Mouse (Mus musculus): ENCODE measurements around the gene Tns1. TPM values are rescaled to one million over a fixed set of nuclear protein-coding genes. Genes with fewer than 3 reads are reported as not detected.
"Not testable (repeated sequence)": the region's sequence is repeated elsewhere in the genome, so short reads cannot be mapped to it uniquely, and the experiment has no call there.

Tns1 gene
- polyA plus RNA-seq, 1 experiment, result 25.8 TPM

DNA sequence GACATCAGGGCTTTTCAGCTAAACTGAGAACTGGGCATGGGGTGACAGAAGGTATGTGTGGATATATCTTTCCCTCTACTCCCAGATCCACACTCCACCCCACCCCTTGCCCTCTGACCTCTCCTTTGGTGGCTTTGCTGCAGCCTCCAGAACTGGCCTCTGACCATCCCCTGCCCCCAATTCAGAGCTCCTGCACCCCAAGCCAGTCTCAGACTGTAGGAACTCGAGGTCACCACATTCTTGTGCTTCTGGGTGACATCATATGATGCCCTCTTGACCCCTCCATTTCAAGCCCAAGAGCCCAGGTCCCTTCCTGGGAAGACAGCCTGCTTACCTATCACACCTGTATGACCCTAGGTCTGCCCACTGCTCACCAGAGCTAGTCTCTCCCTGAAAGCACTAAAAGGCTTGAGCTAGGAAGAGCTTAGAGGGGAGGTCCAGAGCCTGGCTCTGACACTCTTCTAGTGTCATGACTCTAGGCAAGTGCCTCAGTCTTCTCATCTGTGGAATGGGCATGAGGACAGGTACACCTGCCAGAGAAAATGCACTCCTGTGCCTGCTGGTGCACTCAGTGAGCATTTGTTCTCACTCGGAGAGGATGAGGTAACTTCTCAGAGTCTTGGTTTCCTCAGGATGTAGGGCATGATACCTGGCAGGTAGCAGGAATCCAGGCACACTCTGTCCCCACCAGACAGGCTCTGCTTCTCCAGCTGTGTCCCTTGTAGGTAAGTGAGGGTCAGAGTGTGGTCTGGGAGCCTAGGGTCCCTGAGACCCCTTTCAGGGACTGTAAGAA, 214.9 kb downstream of the Tns1 start:
- no peak for DNase-seq (ENCODE audit: low read depth, low spot score)
- 39% methylated on average over 2 of the region's 2 CpGs for WGBS

DNA sequence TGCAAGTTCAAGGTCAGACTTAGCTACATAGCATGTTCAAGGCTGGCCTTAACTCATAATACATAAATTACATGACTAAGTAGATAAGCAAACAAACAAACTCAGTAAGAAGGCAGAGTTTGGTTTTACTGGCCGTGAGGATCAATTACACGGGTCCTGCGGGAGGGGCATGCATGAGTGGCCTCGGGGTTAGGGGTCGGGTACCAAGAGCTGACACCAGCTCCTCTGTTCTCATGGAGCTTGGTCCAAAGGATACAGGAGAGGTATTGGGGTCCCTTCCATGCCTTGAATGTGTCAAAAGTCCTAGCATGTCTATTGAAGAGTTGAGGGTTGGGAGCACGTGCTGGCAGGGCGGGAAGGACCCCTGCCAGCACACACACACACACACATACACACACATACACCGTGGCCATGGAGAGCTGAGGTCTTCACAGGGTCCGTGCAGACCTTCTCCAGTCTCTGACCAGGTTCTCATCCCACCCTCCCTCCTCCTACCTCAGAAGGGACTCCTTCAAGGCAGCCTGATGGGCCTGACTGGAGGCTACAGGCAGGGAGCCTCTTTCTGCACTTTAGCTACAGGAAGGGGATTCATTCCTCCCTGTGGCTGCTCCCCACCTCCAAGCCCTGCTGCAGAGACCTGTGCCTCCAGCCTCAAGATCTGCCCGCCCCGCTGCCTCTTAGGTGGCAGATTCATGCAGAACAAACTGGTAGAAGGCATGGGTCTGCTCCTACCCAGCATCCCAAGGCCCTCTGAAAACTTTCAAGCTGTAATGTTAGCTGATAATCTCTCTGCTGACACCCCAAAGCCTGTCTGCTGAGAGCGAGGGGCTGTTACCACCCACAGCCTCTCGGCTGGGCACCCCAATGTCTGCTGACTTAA, 215.9 kb downstream of the Tns1 start:
- no peak for DNase-seq (ENCODE audit: low read depth, low spot score)
- WGBS, result 62% methylated on average over 13 of the region's 13 CpGs

DNA sequence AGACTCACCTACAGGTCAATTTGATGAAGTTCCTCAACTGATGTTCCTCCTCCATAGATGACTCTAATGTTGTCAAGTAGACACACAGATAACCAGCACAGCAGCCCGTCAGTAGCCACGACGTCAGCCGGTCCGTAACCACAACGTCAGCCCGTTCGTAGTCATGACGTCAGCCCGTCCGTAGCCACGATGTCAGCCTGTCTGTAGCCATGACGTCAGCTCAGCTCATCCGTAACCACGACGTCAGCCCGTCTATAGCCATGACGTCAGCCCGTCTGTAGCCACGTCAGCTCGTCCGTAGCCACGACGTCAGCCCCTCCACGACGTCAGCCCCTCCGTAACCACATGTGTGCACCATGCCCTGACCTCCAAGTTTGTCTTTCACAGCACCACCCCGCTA, 217.1 kb downstream of the Tns1 start:
- 93% methylated on average over 28 of the region's 28 CpGs for WGBS
- no peak for DNase-seq (ENCODE audit: low read depth, low spot score)

- WGBS, result 43% methylated on average over 6 of the region's 6 CpGs
- no peak for DNase-seq (ENCODE audit: low read depth, low spot score)
These were observed 217.9 kb downstream of the Tns1 start for GRCm38 (mm10) chr1:73906376-73906775.

DNA sequence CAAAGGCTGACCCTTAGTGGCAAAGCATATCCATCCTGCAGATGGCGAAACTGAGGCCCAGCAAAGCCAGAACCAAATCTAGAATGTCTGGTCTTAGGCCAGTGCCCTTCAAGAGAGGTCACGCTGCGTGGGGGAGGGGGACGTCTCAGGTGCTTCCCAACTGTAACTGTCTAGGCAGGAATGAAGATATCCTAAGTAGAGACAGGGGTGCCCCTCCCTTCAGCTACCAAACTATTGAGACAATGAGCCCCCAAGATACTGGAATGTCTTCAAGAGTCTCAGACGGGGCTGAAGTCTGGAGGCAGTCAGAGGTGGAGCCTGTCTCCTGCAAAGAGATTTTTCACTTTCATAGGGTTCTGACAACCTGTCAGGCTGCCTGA, 218.4 kb downstream of the Tns1 start:
- no peak for DNase-seq (ENCODE audit: low read depth, low spot score)
- 55% methylated on average over 5 of the region's 5 CpGs for WGBS

DNA sequence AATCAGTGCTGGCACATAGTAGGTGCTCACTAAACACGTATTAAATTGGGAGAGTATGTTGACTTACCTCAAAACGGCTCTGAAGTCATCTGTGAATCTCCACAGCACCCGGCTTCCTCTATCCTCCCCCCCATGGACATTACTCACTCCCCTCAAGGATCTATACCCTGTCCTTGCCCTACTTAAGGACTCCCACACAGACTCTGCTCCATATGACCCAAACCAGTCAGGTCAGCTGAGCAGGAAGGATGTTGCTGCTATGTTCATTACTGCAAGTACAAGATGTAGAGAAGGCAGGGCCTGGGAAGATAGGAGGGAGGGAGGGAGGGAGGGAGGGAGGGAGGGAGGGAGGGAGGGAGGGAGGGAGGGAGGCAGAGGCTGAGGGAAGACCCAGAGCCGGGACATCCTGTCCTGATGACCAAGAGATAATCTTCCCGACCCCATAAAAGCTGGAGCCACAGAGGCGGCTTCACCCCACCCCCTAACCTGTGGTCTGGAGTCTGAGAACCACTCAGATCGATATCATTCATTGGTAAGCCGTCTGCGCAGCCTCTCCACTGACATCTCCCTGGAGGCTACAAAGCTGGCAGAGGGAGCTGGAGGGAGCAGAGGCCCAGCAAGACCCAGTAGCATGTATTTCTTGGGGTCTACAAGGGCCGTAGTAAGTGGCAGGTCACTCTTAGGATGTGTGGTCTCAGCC, 219.0 kb downstream of the Tns1 start:
- no peak for DNase-seq (ENCODE audit: low read depth, low spot score)
- 46% methylated on average over 10 of the region's 10 CpGs for WGBS

GRCm38 (mm10) chr1:73904641-73905040, 219.6 kb downstream of the Tns1 start:
- no peak for DNase-seq (ENCODE audit: low read depth, low spot score)
- 91% methylated on average over 8 of the region's 8 CpGs for WGBS

- 80% methylated on average over 5 of the region's 5 CpGs for WGBS
- no peak for DNase-seq (ENCODE audit: low read depth, low spot score)
These were observed 221.2 kb downstream of the Tns1 start for GRCm38 (mm10) chr1:73903035-73903434.

- peak; percentile 19 for DNase-seq (ENCODE audit: low read depth, low spot score)
- WGBS, result 23% methylated on average over 16 of the region's 16 CpGs
These were observed 221.9 kb downstream of the Tns1 start for GRCm38 (mm10) chr1:73902171-73902991.

DNA sequence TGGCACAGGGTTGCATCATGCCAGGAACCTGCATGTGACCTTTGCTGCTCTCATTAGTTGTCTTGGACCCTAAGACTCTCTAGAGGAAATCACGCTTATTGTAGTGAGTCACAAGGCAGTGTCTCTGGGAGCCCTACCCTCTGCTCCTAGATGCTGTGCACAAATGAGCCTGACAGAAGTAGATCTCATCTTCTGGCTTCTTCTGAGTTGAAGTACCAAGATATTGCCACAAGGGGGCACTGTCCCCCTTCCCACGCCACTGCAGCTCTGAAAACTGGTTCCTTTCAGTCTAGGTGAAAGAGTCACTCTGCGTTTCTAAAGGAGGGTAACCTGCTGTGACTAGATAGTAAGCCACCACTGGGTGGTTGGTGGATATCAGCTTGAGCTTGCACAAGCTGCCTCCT, 222.8 kb downstream of the Tns1 start:
- peak; percentile 27 for DNase-seq (ENCODE audit: low read depth, low spot score)
- 10% methylated on average over 3 of the region's 3 CpGs for WGBS

DNA sequence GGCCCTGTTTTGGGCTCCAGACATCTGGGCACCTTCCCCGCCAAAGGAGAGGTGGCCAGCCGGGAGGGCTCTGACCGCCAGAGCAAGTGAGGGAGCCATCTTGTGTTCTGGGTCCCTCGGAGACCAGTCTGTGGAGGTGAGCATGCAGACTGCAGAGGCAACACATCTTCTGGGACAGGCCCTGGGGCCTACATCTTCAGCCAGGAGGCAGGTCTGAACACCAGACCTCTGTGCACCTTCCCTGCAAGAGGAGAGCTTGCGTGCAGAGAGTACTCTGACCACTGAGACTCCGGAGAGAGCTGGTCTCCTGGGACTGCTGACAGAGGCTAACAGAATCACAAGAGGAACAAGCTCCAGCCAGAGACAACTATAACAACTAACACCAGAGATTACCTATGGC, 228.8 kb downstream of the Tns1 start:
- WGBS, result 93% methylated on average over 6 of the region's 6 CpGs

DNA sequence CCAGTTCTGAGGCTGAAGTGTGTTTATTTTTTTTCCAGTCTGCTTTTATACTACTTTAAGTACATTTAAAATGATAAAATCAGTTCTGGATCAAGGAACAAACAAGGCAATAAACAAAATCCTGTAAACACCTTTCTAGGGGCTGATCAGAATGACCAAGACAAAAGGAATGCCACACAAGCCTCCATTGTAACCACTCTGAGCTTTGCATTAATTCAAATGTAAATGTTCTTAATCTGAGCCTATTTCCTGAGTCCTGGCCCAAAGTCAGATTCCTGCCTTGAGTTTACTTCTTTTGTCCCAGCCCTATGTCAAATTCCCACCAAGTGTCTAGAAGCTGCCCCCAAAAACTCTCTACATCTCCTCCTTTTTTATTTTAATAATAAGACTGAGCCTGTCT, 243.5 kb downstream of the Tns1 start:
- DNase-seq (ENCODE audit: low read depth, low spot score), result no peak

More for the DNA sequence above, 228.8 kb downstream of the Tns1 start:
- DNase-seq (ENCODE audit: low read depth, low spot score), result not testable (repeated sequence)

- DNase-seq (ENCODE audit: low read depth, low spot score), result no peak
- WGBS, result 0% methylated on average over 1 of the region's 1 CpGs
These were observed 248.5 kb downstream of the Tns1 start for GRCm38 (mm10) chr1:73875676-73876218.

DNA sequence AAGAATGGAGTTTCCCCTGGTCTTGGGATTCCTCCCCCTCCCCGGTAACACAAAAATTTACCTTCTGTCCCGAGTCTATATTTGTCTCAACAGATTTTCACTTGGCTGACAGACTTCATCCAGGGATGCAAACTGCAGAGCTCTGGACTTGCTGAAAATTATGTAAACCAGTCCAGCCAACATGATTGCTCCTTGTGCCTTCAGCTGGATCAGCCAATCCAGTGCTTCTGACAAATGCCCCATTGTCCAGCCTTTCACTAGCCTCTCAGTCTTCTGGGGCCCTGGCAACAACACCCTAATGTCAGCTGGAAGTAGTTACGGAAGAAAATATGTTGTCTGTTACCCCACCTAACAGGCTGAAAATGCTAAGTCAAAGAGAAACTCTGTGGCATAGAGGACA, 259.9 kb downstream of the Tns1 start:
- no peak for DNase-seq (ENCODE audit: low read depth, low spot score)
- WGBS, result 75% methylated on average over 3 of the region's 3 CpGs

DNA sequence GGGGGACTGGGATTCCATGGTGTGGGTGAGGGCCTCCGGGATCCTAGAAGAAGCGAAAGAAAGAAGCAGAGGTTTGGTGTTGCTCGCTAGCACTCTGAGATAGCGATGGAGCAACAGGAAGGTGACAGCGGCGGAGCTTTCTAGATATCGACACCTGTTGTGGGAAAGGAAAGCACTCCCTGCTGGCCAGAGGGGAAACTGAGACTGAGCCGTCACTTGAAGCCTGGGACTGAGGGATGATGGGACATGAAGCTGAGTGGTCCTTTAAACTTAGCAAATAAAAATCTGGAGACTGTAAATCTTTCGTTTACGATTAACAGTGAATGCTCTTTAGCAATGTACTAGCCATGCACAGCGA, 261.2 kb downstream of the Tns1 start:
- no peak for DNase-seq (ENCODE audit: low read depth, low spot score)
- WGBS, result 20% methylated on average over 11 of the region's 11 CpGs

- WGBS, result 13% methylated on average over 15 of the region's 15 CpGs
These were observed 261.8 kb downstream of the Tns1 start for GRCm38 (mm10) chr1:73862323-73863073.

GRCm38 (mm10) chr1:73860421-73860820, 263.8 kb downstream of the Tns1 start:
- 89% methylated on average over 3 of the region's 3 CpGs for WGBS
- DNase-seq (ENCODE audit: low read depth, low spot score), result no peak

More at GRCm38 (mm10) chr1:73862323-73863073, 261.8 kb downstream of the Tns1 start:
- peak; percentile 33 for DNase-seq (ENCODE audit: low read depth, low spot score)

Measured in large intestine, adult 2 months (tissue).